Mouse (Mus musculus): ENCODE measurements around the gene Gm20388.

Gm20388 gene

DNA sequence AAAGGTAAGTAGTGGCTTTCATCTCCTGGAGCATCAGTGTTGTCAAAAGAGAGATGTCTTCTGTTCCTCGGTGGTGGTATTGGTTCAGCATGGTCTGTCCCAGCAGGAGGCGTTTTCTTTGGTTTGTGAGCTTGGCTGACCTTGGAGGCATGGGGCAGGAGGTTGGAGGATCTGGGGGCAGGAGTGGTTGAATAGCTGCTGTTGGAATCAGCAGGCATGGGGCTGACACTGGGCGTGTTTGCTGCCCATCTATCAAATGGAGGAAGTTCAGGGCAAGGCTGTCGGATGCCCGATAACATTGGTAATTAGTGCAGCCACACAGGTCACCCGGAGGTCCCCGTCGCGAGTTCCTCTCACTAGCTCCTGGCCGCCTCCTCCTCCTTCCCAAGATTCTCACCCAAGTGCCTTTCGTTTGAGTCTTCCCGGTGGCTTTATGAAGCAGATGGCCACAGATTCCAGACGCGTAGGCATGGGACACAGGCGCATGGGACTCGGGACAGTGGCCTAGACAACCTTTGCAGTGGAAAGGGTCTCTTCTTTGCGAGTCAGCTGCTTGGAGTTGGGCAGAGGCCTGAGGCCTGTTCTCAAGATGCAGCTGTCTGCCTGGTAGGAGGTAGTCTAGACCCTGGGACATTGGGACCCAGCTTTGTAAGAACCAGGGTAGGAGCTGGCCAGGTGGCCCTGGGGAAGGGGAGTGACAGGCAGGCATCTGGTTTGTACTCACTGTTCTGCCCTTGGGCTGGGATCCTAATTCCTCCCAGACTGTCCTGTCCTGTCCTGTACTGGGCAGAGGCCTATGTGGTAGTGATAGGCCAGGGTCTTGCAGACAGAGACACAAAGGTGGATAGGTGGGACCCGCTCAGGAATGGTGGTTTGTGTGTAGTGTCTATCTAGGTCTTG is 320.3 kb downstream of the Gm20388 start:
- DNase-seq (ENCODE audit: low spot score), result no peak

GRCm38 (mm10) chr8:120231870-120232269 is 321.2 kb downstream of the Gm20388 start:
- no peak for DNase-seq (ENCODE audit: low spot score)

GRCm38 (mm10) chr8:120232398-120232797 is 321.8 kb downstream of the Gm20388 start:
- no peak for DNase-seq (ENCODE audit: low spot score)

GRCm38 (mm10) chr8:120232913-120233312 is 322.3 kb downstream of the Gm20388 start:
- DNase-seq (ENCODE audit: low spot score), result no peak

GRCm38 (mm10) chr8:120234457-120234856 is 323.8 kb downstream of the Gm20388 start:
- no peak for DNase-seq (ENCODE audit: low spot score)

- no peak for DNase-seq (ENCODE audit: low spot score)
Observed at GRCm38 (mm10) chr8:120234866-120235265, 324.2 kb downstream of the Gm20388 start.

DNA sequence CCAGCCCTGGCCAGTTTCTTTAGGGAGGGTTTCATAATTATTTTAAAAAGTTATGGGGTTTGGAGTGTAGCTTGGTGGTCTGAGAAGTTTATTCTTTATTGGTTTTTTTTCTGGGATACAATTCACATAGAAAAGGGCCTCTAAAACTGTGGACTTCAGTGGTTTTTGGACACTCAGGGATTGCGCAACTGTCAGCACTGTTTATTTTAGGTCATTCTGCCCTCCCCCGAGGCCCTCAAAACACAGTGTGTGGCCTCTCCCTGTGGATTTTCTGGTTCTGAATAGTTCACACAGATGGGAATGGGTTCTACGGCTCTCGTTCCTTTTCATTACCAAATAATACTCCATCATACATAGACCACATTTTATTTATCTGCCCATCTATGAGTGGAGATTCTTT is 332.6 kb downstream of the Gm20388 start:
- DNase-seq (ENCODE audit: low spot score), result no peak

GRCm38 (mm10) chr8:120243916-120244451 is 333.3 kb downstream of the Gm20388 start:
- no peak for DNase-seq (ENCODE audit: low spot score)

DNA sequence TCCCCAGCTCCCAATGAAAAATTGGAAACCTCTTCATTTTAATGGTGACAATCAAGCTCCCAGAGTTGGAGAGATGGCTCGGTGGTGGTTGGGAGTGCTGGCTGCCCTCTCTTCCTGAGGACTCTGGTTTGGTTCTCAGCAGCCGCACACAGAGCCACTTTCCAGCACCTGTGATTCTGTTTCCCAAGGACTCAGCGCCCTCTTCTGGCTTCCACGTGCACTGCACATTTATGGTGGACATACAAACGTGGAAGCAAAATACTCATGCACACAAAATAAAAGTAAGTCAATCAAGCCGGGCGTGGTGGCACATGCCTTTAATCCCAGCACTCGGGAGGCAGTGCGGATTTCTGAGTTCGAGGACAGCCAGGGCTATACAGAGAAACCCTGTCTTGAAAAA is 333.9 kb downstream of the Gm20388 start:
- DNase-seq (ENCODE audit: low spot score), result no peak

- no peak for DNase-seq (ENCODE audit: low spot score)
Observed at GRCm38 (mm10) chr8:120247618-120248017, 337.0 kb downstream of the Gm20388 start.

GRCm38 (mm10) chr8:120248031-120248430 is 337.4 kb downstream of the Gm20388 start:
- no peak for DNase-seq (ENCODE audit: low spot score)

DNA sequence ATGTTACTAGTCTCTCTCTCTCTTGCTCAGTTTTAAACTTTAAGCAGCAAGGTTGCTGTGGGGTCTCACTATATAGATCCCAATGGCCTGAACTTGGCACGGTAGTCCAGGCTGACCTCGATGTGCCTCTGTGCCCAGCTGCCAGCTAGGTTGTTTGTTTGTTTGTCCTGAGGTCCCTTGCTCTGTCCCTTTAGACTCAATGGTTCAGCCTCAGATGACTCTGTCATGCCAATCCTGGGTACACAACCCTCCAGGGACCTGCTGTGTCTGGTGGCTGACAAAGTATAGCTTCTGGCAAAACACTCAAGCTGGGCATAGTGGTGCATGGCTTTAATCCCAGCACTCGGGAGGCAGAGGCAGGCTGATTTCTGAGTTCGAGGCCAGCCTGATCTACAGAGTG is 337.8 kb downstream of the Gm20388 start:
- DNase-seq (ENCODE audit: low spot score), result no peak

- DNase-seq (ENCODE audit: low spot score), result no peak
Observed at GRCm38 (mm10) chr8:120249800-120250336, 339.2 kb downstream of the Gm20388 start.

DNA sequence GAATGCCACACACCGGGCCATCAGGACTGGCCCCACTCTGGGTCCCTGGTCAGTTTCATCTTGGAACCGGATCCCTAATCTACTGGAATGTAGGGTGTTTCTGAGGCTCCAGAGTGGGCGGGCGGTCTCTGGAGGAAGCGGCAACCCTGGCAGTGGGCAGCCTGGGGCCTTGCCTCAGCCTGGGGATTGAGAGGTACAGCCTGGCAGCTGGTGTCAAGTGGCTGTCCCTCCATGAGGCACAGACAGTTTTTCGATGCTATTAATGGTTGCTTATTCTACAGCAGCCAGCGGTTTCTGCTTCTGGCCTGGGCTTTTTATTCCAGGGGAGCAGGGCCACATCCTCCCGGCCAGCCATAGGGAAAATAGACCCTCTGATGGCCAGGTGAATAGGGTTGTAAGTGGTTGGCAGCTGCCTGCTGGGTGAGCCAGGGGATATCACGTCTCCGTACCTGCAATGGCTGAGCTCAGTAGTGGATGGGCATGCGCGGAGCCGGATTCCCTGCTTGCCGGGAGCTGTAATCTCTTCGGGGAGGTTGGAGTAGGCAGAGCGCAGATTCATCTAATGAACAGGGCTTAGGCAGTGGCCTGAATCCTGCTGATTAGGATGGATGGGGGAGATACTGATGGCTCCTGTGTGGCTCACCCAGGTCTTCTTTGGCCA is 340.2 kb downstream of the Gm20388 start:
- no peak for DNase-seq (ENCODE audit: low spot score)

- DNase-seq (ENCODE audit: low spot score), result no peak
Observed at GRCm38 (mm10) chr8:120251411-120252035, 340.9 kb downstream of the Gm20388 start.

DNA sequence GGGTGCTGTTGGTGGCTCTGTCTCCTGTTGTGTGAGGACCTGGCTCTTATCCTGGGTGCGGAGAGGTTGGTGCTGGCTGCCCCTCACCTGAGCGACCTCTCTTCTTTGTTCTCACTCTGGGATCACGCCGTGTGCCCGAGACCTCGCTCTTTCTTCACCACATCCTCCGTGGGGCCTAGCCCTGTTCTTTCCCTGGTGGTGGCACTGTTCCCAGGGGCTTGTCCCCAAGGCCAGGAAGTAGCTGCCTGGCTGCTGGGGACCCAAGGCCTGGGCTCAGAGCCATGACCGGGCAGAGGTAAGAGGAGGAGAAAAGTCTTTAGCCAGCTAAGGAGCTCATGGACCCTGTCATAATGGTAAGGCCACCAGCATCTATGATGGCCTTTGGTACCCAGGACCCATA is 343.0 kb downstream of the Gm20388 start:
- DNase-seq (ENCODE audit: low spot score), result no peak

DNA sequence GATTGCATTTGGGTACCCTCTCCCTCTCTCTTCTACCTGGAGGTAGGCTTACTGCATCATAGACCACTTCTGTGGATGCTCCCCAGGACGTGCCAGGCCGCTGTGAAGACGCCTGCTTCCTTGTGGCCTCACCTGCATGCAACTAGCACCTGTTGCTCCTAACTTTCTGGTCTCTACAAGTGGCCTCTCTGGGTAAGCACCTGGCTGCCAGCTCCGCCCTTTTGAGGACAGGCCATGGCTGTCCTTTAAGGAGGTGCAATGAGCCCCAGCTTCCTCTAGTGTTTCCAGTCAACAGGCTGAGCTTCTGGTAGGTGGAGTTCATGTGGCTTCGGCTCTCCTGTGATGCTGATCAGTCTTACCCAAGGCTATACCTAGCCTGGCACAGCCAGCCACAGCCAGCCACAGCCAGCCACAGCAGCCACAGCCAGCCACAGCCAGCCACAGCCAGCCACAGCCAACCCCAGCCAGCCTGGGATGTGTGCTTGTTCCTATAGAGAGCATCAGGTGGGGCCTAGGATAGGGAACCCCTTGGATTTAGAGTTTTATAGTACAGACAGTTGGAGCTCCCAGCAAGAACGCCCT is 344.9 kb downstream of the Gm20388 start:
- DNase-seq (ENCODE audit: low spot score), result no peak

DNA sequence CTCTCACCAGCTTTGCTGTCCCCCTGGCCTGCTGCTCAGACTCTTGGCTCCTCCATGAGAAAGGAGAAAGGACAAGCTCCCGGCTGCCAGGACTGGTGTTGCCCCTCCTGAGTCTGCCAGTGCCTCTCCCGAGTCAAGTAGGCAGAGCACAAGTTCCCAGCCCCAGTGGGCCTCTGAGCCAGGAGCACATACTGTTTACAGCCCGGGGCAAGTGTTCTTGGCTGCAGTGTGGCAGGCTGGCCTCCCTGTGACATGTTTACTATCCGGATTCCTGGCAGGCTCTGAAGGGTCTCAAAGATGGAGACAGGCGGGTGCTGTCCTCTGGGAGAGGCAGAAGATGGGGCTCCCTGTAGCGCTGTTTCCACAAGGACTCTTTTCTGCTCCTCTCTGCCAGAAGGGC is 346.3 kb downstream of the Gm20388 start:
- DNase-seq (ENCODE audit: low spot score), result no peak

- DNase-seq (ENCODE audit: low spot score), result no peak
Observed at GRCm38 (mm10) chr8:120259206-120259605, 348.6 kb downstream of the Gm20388 start.

GRCm38 (mm10) chr8:120260677-120261076 is 350.0 kb downstream of the Gm20388 start:
- no peak for DNase-seq (ENCODE audit: low spot score)

DNA sequence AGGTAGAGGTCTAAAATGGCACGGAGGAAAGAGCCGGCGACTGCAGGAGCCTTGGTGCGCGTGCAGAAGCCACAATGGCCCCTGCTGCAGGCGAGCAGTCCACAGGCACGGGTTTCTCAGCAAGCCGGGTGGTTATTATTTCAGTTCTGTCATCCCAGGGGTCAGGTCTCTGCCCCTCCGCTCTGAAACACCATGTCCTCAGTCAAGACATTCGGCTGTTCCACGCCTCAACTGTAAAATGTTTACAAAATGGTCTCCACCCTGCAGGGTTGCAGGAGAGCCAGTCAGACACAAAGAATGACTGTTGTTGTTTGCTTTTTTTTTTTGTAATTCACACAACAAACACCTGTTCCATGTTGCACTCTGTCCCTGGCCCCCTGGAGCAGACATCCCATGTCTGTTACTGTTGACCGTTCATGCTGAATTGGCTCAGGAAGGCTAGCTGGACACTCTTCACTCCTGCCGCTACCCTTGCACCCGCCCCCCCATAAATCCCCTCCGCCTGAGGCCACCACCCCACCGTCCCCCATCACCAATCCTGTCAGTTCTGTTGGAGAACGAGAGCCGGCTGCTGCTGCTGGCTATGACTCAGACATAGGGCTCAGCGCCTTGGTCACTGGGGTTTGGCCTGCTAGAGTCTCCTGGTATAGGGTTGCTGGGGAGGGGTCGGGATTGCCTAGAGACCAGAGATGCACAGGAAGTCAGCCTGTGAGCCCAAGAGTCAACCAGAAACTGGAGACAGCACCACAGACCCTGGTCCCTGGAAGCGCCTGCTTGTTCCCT is 350.9 kb downstream of the Gm20388 start:
- no peak for DNase-seq (ENCODE audit: low spot score)
